Mouse (Mus musculus) layer of hippocampus, adult 2 months (tissue): ENCODE measurements at regions not wholly inside any gene's neighbourhood (a gene's known extent, or its start where the extent isn't known, plus 50 kb on each side); places are given as distances from the start of the nearest gene placed in this dataset.
"Not testable (repeated sequence)": the region's sequence is repeated elsewhere in the genome, so short reads cannot be mapped to it uniquely, and the experiment has no call there.

Source experiments
- DNase-seq, 2 experiments: peaks; one replicate each; pipeline ENCODE4 v3.0.0; 2022; ENCODE audit warnings: low spot score in 2 of 2
- H3K27ac ChIP-seq: fragments of 200-600 bp; 2 replicates; pipeline ENCODE4 v1.8.1; 2022
- H3K4me3 ChIP-seq: fragments of 200-600 bp; 2 replicates; pipeline ENCODE4 v1.8.1; 2022; ENCODE audit warnings: mild to moderate bottlenecking
- CTCF ChIP-seq: fragments of 200-600 bp; conservative IDR thresholded peaks from 2 replicates; pipeline ENCODE4 v1.8.1; 2022; ENCODE audit warnings: antibody characterized with exemption, mild to moderate bottlenecking, moderate library complexity

DNA sequence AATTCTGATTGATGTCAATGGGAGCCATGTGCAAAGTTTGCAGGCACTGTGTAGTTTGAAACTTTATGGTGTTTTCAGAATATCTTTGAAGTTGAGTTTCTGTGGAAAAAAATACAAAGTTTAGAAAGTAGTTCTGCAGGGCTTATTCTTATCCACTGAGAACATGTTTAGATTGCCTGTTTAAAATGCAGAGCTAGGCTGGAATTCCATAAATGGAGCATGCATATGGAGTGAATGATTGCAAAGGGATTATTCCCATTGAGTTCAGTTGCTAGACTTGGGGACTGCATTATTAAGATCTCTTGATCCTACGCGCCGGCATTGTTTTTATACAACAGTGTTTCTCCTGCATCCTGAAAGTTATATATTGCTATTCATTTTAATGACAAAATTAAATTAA, 397.8 kb upstream of the Gm21833 start:
- no peak overlapping the region for H3K27ac ChIP-seq
- no peak overlapping the region for H3K4me3 ChIP-seq
- no peak for DNase-seq
- no peak for TF ChIP-seq CTCF

DNA sequence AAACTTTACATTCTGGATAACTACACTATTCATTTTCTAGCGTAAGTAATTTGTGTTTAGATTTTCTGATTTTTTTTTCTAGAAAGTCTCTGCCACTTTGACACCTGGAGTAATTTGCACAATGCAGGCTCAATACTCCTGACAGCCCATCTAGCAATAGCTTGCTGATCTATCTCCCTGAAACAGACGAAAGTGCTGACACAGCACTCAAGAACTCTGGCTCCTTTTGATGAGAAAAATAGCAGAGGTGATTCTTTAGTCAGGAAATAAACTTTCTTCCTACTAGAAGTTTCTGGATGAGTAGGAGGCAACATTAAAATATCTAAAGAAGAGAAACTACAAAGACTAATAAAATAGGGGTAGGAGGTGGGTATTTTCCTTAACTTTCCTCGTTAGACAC, 397.1 kb upstream of the Gm21833 start:
- DNase-seq = no peak
- Histone ChIP-seq H3K27ac (peak overlapping the region; percentile 67), H3K4me3 (no peak overlapping the region)
- no peak for TF ChIP-seq CTCF

DNA sequence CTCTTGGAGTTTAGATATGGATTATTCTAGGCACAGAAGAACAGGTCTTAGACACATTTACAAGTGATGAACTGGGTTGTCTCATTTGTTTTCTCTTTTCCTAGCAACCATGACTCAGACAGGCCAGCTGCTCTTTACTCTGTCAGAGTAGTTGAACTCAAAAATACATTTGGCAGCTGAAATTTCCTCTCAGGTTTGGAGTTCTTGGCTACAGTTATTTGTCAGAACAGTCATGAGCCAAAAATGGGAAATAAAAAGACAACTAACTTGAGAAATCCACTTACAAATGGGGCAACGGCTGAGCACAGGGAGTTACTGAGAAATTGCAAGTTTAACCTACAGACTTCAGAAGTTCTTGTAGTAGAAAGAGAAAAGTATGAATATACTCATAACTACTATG, 396.4 kb upstream of the Gm21833 start:
- no peak for TF ChIP-seq CTCF
- no peak overlapping the region for H3K4me3 ChIP-seq
- peak overlapping the region; percentile 67 for H3K27ac ChIP-seq
- DNase-seq = peak; percentile 43 to 74

DNA sequence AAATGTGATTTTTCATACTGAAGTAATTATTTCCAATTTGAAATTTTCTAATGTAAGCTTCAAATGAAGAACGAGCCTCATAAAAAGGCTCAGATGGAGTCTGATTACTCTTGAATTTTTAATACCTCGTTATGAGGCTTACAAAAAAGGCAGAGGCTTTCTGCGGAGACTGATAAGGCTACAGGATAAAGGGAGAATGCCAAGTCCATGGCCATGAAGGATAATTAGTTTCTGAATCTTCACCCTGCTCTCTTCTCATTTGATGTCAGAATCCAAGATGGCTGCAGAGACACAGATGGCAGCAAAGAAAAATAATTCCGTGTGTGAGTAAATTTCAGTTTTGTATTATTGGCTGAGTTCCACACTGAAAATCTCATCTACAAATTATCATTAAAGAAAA, 367.3 kb upstream of the Gm21833 start:
- Histone ChIP-seq H3K4me3 (no peak overlapping the region), H3K27ac (no peak overlapping the region)
- DNase-seq = no peak
- no peak for TF ChIP-seq CTCF

DNA sequence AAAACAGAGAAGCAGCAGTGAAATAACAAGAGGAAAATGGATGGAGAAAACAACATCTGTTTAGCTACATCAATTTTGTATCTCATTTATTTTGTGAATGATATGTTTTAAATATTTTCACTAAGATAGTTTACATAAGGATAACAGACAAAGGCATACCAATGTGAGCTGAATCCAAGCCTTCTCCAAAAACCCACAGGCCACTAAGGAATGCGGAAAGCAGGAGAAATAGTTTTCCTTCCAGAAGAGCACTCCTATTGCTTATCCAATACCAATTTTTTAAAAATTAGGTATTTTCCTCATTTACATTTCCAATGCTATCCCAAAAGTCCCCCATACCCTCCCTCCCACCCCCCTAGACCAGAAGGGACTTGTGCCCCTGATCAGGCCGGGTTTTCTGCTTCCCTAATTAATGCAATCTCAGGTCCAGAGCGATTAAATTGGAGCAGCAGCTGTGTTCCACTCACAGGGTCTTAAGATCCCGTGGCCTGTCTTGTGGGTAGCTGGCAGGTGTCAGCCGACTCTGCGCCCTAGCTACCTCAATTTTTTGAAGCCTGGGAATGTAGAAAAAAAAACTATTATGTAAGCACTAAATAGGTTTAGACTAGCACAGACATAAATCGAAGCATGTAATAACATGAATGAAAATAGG, 357.3 kb upstream of the Gm21833 start:
- Histone ChIP-seq H3K27ac (no peak overlapping the region), H3K4me3 (no peak overlapping the region)
- no peak for TF ChIP-seq CTCF
- no peak for DNase-seq

DNA sequence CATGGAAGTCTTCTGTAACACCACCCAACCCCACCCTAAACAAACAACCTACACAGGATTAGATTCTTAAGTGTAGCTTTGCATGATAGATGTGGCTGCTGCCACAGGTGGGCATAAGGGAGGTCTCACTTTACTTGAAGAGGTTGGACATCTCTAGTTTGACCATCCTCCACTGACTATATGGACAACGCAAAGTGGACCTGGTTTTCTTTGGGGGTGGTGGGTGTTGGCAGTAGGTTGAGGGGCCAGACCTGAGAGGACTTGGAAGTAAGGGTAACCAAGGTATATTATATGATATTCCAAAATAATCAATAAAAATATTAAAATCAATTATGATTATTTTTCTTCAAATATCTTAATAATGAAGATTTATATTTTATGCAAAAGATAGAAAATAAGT, 307.8 kb upstream of the Gm21833 start:
- TF ChIP-seq CTCF = no peak
- Histone ChIP-seq H3K27ac (no peak overlapping the region), H3K4me3 (no peak overlapping the region)
- DNase-seq = no peak

DNA sequence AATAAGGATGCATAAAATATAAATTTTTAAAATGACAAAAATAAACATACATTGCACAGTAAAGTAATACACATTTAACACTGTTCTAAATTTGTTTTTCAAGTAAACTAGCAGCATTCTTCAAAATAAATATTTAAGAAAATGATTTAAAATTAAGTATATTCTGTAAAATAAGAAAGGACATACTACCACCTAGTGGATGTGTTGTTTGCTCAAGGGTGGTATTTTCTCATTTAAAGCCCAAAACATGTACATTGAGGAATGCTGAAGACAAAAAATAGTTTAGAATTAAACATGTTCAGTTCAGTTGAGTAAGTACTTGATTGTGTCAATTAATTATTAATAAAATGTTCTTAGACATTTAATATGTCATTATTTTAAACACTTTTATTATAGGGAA, 306.6 kb upstream of the Gm21833 start:
- peak; percentile 77 for TF ChIP-seq CTCF
- DNase-seq = no peak
- H3K27ac ChIP-seq = no peak overlapping the region
- no peak overlapping the region for H3K4me3 ChIP-seq

DNA sequence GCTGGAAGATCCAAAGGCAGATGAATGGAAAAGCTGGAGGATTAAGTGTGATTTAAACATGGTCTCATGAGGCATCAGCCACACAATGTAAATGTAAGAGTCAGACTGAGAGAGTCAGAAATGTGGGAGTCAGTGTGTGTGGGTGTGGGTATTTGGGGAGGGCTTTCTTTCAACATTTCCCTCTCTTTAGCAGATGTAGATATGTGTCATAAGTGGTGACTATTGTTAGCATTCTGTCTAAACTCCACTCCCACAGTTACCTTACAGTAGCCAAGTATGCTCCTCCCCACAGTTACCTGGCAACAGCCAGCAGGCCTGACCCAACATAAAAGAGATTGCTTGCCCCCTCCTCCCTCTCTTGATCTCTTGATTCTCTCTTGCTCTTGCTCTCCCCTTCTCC, 263.8 kb upstream of the Gm21833 start:
- Histone ChIP-seq H3K27ac (no peak overlapping the region), H3K4me3 (no peak overlapping the region)
- TF ChIP-seq CTCF = no peak
- no peak for DNase-seq

DNA sequence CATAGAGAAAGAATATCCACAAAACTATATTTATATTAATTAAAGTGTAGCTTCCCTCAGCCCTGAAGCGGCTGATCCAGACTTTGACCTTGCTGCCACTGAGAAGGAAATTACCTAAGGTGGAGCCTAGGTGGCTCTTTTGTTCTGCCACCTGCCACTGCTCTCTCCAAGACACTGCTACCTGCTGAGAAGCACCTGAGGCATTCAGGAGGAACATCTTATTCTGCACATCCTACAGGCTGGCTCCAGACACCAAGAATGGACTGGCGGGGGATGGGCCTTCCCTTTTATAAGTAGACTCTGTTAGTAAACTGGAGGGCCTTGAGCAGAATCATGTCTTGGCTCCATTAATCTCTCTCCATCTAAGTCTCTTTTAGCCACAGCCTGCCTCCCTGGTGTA, 231.7 kb upstream of the Gm21833 start:
- H3K27ac ChIP-seq, H3K4me3 ChIP-seq, DNase-seq: not testable (repeated sequence)

DNA sequence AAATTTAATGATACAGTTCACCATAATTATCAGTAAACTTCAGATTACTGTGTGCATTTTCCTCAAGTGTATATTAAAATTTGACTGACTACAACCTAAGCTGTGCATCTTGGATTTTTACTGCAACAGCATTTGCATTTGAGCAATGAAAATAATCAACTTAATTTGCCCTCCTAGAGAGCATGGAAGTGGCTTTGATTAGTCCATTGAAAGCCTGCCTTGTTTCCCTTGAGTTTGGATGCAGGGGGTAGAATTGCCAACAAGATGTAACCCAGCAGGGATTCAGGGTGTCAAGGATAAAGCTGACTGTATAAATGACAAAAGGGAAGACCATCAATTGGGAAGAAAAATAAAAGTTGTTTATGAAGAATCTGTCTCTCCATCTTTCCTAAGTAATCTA, 226.1 kb upstream of the Gm21833 start:
- DNase-seq = no peak
- Histone ChIP-seq H3K4me3 (no peak overlapping the region), H3K27ac (no peak overlapping the region)
- no peak for TF ChIP-seq CTCF
